Mouse (Mus musculus): Measurements from ENCODE around the gene Olfr697. TPM values are rescaled to one million over a fixed set of nuclear protein-coding genes. Genes with fewer than 3 reads are reported as not detected.
"Not testable (repeated sequence)": the region's sequence is repeated elsewhere in the genome, so short reads cannot be mapped to it uniquely, and the experiment has no call there.

Gene Olfr697
- total RNA-seq (2021) = not detected
- long read RNA-seq, experiment 1 = 0 reads
- long read RNA-seq, experiment 2 = 0 reads

GRCm38 (mm10) chr7:106742343-106742742, at the start of gene Olfr697:
Gene Olfr697, minus strand, starts transcription at chr7:106742443.
- DNase-seq (ENCODE audit: low spot score in 2 of 2) = no peak

GRCm38 (mm10) chr7:106788330-106788729, 46.1 kb upstream of the Olfr697 start:
- no peak for DNase-seq (ENCODE audit: low spot score in 2 of 2)

DNA sequence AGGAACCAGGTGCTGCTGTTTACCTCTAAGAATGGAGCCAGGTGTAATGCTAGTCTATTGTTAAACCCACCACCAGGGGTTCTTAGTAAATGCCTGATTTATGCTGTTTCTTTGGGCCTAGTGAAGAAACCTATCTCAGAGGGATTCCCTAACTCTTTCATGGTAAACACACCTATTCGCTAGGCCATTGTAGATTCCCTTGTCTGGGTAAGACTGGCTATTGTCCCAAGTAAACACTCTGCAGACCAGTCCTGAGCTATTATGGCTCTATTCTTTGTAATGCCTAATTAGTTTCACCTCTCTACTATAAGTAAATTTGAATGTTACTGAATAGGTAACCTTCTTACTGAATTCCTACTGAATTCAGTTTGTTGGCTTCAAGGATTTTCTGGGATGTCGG, 18.8 kb upstream of the Olfr697 start:
- not testable (repeated sequence) for DNase-seq (ENCODE audit: low spot score in 2 of 2)

DNA sequence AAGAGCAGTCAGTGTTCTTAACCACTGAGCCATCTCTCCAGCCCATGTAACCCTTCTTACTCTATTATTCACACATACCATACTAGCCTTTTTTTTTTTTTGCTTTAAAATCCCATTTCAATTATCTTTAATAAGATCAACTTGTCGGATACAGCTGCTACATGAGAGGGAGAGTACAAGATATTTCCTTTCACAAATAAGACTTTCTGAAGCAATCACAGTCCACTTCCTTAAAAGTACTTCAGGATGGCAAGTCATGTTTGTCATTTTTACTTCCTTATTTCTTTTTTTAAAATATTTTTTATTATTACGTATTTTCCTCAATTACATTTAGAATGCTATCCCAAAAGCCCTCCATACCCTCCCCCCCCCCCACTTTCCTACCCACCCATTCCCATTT, 16.6 kb upstream of the Olfr697 start:
- no peak for DNase-seq (ENCODE audit: low spot score in 2 of 2)

GRCm38 (mm10) chr7:106755297-106755696, 13.1 kb upstream of the Olfr697 start, which contains the start of gene Olfr698:
Gene Olfr698, minus strand, starts transcription at chr7:106755397.
- DNase-seq (ENCODE audit: low spot score in 2 of 2) = no peak

- DNase-seq (ENCODE audit: low spot score in 2 of 2) = no peak
Observed at GRCm38 (mm10) chr7:106745811-106746210, 3.6 kb upstream of the Olfr697 start.

GRCm38 (mm10) chr7:106737028-106737427, 5.2 kb downstream of the Olfr697 start:
- DNase-seq (ENCODE audit: low spot score in 2 of 2) = no peak

DNA sequence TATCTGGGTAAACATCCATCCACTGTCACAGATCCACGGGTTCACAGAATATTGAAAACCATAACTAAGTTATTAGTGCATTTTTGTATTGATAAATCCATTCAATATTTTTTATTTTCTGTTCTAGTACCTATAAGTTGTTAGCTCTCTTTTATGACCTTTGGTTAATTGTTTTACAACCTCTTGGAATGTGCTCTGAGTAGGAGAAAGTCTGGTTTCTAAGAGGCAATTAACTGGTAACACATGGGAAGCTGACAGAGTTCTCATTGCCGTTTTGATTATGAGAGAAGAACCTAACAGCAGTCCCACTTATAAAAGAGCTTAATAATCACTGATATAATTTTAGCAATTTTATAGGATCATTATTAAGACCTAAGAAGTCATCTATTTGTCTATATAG, 8.5 kb downstream of the Olfr697 start:
- DNase-seq (ENCODE audit: low spot score in 2 of 2) = no peak

- not testable (repeated sequence) for DNase-seq (ENCODE audit: low spot score in 2 of 2)
Observed at GRCm38 (mm10) chr7:106725654-106726053, 16.6 kb downstream of the Olfr697 start.

DNA sequence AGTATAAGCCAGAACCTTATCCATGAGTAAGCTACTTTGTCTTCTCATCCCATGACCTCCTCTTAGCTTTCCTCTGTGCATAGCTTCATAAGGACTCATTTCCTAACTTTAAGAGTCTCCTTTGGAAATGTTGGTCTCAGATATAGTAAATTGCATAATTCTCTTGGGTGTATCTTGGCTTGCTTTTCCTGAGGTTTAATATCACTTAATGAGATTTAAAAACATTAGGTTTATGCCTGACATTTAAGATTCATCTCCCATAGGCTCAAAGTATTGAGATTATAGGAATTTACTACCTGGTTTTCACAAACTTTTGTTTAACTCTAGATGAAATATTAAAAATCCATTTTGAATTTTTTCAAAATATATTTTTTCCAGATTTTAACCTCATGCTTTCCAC, 25.9 kb downstream of the Olfr697 start, which contains the start of gene Olfr695:
Olfr695 (minus strand) TSS at position 101 of the 400 bp plus-strand sequence.
- DNase-seq (ENCODE audit: low spot score in 2 of 2) = no peak

DNA sequence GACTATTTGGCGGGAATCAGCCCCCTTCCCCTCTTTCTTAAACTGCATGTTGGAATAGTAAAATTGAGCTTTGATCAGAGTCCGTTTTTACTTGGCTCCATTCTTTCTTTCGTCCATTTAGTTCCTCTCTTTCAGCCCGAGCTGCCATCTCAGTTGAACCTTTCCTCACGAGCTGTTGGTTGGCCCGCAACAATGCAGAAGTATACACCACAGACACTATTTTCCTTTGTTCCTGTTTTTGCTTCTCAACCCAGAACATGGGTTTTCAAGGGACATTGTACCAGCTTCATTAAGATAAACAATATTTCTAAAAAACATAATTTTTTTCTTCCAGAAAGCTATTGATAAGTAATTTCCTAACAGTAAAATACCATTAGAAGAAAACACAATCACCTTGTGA, 30.8 kb downstream of the Olfr697 start:
- no peak for DNase-seq (ENCODE audit: low spot score in 2 of 2)

GRCm38 (mm10) chr7:106707705-106708104, 34.5 kb downstream of the Olfr697 start:
- DNase-seq (ENCODE audit: low spot score in 2 of 2) = not testable (repeated sequence)

- DNase-seq (ENCODE audit: low spot score in 2 of 2) = no peak
Observed at GRCm38 (mm10) chr7:106696891-106697290, 45.4 kb downstream of the Olfr697 start.

DNA sequence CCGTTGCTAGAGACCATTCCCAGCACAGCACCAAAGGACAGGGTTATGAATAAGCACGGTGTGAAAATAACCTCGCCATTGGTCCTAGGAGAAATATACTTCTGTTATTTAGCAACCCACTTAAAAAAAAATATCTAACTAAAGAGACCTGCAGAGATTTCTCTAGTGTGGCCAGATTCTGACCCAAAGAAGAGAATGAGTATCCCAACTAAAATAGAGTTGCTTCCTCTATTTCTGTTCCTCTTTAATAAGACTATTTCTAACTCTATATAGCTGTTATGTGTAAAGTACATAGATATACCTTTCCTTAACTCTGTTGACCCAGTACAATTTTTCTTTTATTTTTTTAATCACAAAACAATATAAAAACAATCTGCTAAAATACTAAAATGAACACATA, 49.3 kb downstream of the Olfr697 start:
- no peak for DNase-seq (ENCODE audit: low spot score in 2 of 2)

- DNase-seq (ENCODE audit: low spot score in 2 of 2) = no peak
Observed at GRCm38 (mm10) chr7:106691714-106692113, 50.5 kb downstream of the Olfr697 start, which contains the start of gene Olfr694. Gene Olfr694, minus strand, starts transcription at chr7:106691814.

Other genes with a start within 250 kb of the Olfr697 start
- gene Olfr693, start 61.9 kb downstream of the Olfr697 start, total RNA-seq (2021) = not detected
- not detected for gene Olfr694, start 50.6 kb downstream of the Olfr697 start, total RNA-seq (2021)
- not detected for gene Olfr695, start 26.0 kb downstream of the Olfr697 start, total RNA-seq (2021)
- not detected for gene Olfr698, start 13.0 kb upstream of the Olfr697 start, total RNA-seq (2021)
- gene Olfr699, start 50.8 kb upstream of the Olfr697 start, total RNA-seq (2021) = not detected
- not detected for gene Olfr700, start 66.4 kb upstream of the Olfr697 start, total RNA-seq (2021)
- not detected for gene Olfr701, start 71.7 kb upstream of the Olfr697 start, total RNA-seq (2021)
- gene Olfr702, start 91.5 kb upstream of the Olfr697 start, total RNA-seq (2021) = not detected
- not detected for gene Olfr703, start 100.9 kb upstream of the Olfr697 start, total RNA-seq (2021)
- not detected for gene Olfr704, start 120.7 kb upstream of the Olfr697 start, total RNA-seq (2021)
- gene Olfr705, start 134.4 kb upstream of the Olfr697 start, total RNA-seq (2021) = not detected
- not detected for gene Olfr706, start 145.7 kb upstream of the Olfr697 start, total RNA-seq (2021)
- not detected for gene Olfr707, start 158.8 kb upstream of the Olfr697 start, total RNA-seq (2021)
- gene Olfr1532-ps1, start 165.6 kb upstream of the Olfr697 start, total RNA-seq (2021) = not detected
- not detected for gene Olfr709-ps1, start 189.8 kb upstream of the Olfr697 start, total RNA-seq (2021)
- gene Olfr710, start 205.9 kb upstream of the Olfr697 start, total RNA-seq (2021) = not detected
- under 1 TPM in 1 of 2 experiments, not detected in 1; 0.05 TPM for gene Olfr6, start 221.5 kb upstream of the Olfr697 start, total RNA-seq (2021)
- not detected for gene Olfr711, start 233.0 kb upstream of the Olfr697 start, total RNA-seq (2021)

Data from layer of hippocampus, postnatal 14 days (tissue).